In genomic region chr1:176813292-176814035, GRCm38 (mm10) we compare ENCODE assay signal across 8 mouse cellular contexts. TPM values are rescaled to one million over a fixed set of nuclear protein-coding genes. Genes with fewer than 3 reads are reported as not detected.
DNase-seq lines count a peak whose midpoint lies in the region; ATAC-seq lines count a peak whose summit lies in the region.

No protein-coding gene starts in this region.

- H3K27me3 ChIP-seq in hindbrain, embryonic 11.5 days (ENCODE audit: control insufficient read depth, insufficient read depth, low read length): no peaks in the 10 kb centered on the region

- peak overlapping the region; percentile 100 for H3K27ac ChIP-seq in hindbrain, embryonic 11.5 days (ENCODE audit: low read depth, low read length)

- ATAC-seq in frontal cortex, adult (ENCODE audit: low TSS enrichment): peak; percentile 55
- peak; percentile 70 for ATAC-seq in hindbrain, embryonic 11.5 days (ENCODE audit: low FRiP score)

- H3K9ac ChIP-seq in hindbrain, embryonic 11.5 days (ENCODE audit: low read depth, low read length): peak overlapping the region; percentile 96

- H3K4me3 ChIP-seq in hindbrain, embryonic 11.5 days (ENCODE audit: low read depth, low read length): peak overlapping the region; percentile 93

- peak overlapping the region; percentile 63 for H3K4me2 ChIP-seq in hindbrain, embryonic 11.5 days (replicated peaks; ENCODE audit: low read depth, low read length)

- no peaks in the 10 kb centered on the region for H3K36me3 ChIP-seq in hindbrain, embryonic 11.5 days (ENCODE audit: control insufficient read depth, insufficient read depth, low read length)

- DNase-seq in Muller cell, postnatal 12 days (ENCODE audit: inconsistent ontology term): peak; percentile 84
- peak; percentile 75 for DNase-seq in cerebellum, adult 9-10 months
- DNase-seq in hindbrain, embryonic 11.5 days (ENCODE audit: low spot score): peak; percentile 79
- DNase-seq in layer of hippocampus, postnatal 36 days: peak; percentile 77 to 78
- DNase-seq in lung, postnatal 4 days: peak; percentile 73 to 77
- DNase-seq in retina, postnatal 1 day: peak; percentile 86
- DNase-seq in thymus, postnatal 36 days: peak; percentile 62 to 71

- H3K9me3 ChIP-seq in hindbrain, embryonic 11.5 days (ENCODE audit: control insufficient read depth, low read length): no peaks in the 10 kb centered on the region

- no peaks in the 10 kb centered on the region for H3K4me1 ChIP-seq in hindbrain, embryonic 11.5 days (replicated peaks; ENCODE audit: control insufficient read depth, insufficient read depth, low read length)

- WGBS in hindbrain, embryonic 11.5 days: under 1% methylated on average over 34 of the region's 75 CpGs

RNA-seq across cellular contexts. Expression of gene Cep170, which starts 0.4 kb away (rescaled TPM):
- polyA plus RNA-seq in hindbrain, embryonic 11.5 days (2014; fragmentation: Nextera tagmentation; extraction: Ambion mirVana): 80.1 and 108 TPM in 2 replicates
- total RNA-seq in layer of hippocampus, postnatal 36 days (2021): 100 to 1,000 TPM; 104 to 110 TPM

RNA-seq across cellular contexts. Expression of gene Sdccag8, which starts 1.0 kb away (rescaled TPM):
- polyA plus RNA-seq in hindbrain, embryonic 11.5 days (2014; fragmentation: Nextera tagmentation; extraction: Ambion mirVana): 23.9 and 26.7 TPM in 2 replicates
- 10 to 100 TPM; 16.2 to 19.0 TPM for total RNA-seq in layer of hippocampus, postnatal 36 days (2021)

Comparison
In these comparisons a context has a peak if more than half of its experiments do, and no peak if none do; other contexts are left out.
1. Peak in every context shown above with its lines: DNase-seq, ATAC-seq, H3K4me3 ChIP-seq and H3K27ac ChIP-seq.